Mouse (Mus musculus): ENCODE results near the gene Lepr.
"Not testable (repeated sequence)": the region's sequence is repeated elsewhere in the genome, so short reads cannot be mapped to it uniquely, and the experiment has no call there.

Lepr gene

DNA sequence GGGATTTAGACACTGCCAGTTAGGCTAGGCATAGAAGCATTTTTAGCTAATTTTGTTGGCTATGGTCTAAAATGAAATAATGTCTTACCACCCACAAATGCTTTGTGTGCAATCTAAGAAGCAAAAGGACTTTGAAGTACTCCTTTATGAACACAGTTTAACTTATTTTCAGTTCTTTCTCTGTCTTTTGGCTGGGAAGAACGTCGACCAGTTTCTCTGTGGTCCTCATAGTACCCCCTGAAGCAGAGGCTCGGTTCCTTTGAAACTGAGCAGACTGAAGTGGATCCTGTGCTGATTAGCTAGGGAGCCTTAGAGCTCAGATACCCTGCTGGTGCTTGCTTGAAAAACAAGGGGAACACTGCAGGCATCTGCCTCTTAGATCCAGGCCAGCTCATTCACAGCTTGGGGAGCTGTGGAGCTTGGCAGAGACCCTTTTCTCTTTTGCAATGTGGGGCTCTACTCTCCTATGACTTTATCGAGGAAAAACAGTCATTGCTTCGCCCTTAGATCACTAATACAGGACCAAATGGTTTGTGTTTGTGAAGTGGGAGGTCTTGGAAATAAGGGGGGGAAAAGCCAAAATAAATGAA is 1.9 kb downstream of the Lepr start:
- DNase-seq, result no peak

DNA sequence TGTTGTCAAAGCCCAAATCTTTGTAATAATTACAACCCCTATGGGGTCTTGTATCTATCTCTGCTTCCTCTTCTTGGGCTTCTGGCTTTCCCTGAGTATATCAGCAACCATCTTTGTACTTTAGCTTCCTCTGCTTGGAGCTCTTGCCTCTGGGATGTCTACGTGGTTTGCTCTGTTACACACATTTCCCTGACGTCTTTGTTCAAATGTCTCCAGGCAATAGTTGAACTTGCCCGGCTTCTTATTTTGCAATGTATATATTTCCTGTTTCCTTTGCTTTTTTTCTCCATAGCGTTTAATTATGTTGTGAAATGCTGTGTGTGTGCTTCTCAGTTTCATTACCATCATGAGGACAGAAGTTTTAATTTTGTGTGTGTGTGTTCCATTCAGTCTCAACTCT is 4.5 kb downstream of the Lepr start:
- no peak for DNase-seq

DNA sequence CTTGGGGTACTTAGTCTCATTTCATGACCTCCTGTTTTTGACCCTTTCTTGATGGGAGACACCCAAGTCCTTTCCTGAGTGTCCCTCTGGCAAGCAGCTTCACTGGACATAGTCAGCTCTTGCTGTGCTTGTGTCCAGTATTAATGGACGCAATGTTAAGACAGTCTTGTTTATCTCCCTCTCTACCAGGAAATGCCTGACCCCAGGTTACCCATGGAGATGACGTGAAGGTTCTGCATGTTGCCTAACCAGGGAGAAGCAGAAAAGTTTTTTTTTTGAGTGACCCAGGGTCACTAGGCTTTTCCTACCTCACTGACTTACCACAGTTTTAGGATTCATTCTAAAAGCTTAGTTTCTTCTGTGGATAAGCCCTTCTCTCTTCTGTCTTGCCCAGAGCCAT is 24.8 kb downstream of the Lepr start:
- no peak for DNase-seq

DNA sequence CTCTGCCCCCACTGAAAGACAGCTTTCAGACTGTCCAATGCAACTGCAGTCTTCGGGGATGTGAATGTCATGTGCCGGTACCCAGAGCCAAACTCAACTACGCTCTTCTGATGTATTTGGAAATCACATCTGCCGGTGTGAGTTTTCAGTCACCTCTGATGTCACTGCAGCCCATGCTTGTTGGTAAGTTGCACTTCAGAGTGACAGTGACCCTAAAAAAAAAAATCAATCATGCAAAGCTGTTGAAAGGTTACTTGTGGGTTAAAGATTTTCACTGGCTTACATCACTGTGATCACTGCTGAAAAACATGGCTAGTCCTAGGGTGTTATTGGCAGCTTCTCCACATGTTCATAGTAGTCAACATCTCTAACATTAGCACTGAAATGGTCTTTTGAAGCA is 28.3 kb downstream of the Lepr start:
- DNase-seq, result no peak

DNA sequence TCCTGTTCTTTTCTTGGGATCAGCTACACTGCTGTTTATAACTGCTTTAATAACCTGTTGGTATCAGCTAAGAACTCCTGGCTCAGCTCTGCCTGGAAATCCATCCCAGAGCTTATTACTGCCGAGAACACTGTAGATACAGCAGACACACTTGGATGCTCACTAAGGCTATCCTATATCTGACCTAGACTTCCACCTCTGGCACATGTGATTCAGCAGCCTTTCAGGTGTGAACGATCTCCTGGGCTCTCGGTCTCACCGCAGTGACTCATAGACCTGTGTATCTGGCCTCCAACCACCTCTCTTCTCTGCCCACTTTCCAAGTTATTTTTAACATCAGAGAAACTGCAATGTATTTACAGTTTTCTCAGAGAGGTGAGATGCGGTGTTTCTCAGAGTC is 43.3 kb downstream of the Lepr start:
- DNase-seq, result no peak

DNA sequence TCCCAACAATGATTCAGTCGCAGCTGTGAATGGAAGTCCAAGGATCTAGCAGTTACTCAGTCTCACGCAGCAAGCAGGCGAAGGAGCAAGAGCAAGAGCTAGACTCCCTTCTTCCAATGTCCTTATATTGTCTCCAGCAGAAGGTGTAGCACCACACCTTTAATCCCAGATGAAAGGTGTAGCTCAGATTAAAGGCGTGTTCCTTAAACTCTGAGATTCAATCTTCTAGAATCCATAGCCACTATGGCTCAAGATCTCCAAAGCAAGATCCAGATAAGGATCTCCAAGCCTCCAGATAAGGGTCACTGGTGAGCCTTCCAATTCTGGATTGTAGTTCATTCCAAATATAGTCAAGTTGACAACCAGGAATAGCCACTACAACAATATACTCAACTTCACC is 126.7 kb downstream of the Lepr start, which contains the start of gene B020004J07Rik:
Gene B020004J07Rik, minus strand, starts transcription at position 101 of the 400 bp plus-strand sequence.
- DNase-seq, result not testable (repeated sequence)

DNA sequence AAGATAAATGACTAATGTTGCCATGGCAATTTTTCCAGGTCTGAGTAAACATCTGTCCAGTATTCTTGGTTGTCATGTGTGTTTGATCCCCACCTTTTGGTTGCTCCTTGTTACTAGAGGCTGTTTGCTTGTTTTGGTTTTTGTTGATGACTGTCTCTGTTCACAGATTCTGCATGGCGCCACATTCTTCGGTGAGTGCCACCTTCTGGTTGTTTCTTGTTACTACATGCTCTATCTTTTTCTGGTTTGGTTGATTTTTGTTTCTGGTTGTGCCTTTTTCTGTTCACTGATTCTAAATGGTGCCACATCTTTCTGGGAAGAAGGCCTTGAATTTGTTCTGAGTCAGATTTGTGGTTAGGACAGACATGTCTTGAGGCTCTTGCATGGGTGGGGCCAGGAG is 133.7 kb downstream of the Lepr start:
- DNase-seq, result no peak

DNA sequence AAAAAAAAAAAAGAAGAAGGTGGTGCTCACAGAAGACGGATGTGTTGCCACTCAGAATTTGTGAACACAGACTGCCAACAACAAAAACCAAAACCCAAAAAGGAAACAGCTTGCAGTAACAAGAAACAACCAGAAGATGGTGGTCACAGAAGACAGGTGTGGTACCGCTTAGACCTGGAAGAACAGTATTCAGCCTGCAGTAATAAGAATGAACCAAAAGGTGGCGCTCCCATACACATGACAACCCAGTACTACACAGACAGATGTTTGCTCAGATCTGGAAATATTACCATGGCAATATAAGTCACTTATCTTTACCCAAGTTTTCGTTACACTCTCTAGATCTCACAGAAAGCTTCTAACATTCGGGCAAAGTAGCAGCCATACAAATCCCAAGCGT is 143.7 kb downstream of the Lepr start:
- DNase-seq, result no peak

DNA sequence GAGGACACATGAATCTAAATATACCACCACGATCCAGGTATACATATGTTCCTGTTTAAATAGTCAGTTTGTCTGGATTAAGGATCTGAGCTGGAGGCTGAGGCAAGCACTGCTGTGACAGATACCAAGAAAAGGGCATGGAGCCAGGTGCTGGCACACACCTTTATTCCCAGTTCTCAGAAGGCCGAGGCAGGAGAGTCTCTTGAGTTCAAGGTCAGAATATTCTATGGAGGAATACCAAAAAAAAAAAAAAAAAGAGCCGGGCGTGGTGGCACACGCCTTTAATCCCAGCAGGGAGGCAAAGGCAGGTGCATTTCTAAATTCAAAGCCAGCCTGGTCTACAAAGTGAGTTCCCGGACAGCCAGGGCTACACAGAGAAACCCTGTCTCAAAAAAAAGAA is 145.1 kb downstream of the Lepr start:
- no peak for DNase-seq

Measured in cerebellum, postnatal 36 days (tissue).